Mouse (Mus musculus): ENCODE data around the gene Myocos.
"Not testable (repeated sequence)": the region's sequence is repeated elsewhere in the genome, so short reads cannot be mapped to it uniquely, and the experiment has no call there.

Myocos gene

DNA sequence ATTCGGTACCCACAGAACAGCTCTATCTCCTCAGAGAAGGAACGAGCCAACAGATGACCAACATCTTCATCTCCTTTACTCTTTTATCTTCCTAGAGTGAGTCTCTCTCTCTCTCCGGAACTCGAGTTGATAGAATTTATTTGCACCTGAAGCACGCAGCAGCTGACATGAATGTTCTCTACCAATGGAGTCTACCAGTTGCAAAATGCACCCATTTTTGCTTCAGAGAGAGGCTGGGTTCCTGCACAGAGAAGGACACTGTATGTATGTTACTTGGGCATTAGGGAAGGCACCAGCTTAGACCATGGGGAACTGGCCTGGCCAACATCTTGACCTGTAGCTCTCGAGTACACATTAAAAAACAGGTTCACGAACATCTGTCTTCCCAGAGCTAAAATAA is at the start of gene Myocos:
Gene Myocos, minus strand, starts transcription at position 101 of the 400 bp plus-strand sequence.
- no peak for DNase-seq (ENCODE audit: low spot score in 2 of 2)

DNA sequence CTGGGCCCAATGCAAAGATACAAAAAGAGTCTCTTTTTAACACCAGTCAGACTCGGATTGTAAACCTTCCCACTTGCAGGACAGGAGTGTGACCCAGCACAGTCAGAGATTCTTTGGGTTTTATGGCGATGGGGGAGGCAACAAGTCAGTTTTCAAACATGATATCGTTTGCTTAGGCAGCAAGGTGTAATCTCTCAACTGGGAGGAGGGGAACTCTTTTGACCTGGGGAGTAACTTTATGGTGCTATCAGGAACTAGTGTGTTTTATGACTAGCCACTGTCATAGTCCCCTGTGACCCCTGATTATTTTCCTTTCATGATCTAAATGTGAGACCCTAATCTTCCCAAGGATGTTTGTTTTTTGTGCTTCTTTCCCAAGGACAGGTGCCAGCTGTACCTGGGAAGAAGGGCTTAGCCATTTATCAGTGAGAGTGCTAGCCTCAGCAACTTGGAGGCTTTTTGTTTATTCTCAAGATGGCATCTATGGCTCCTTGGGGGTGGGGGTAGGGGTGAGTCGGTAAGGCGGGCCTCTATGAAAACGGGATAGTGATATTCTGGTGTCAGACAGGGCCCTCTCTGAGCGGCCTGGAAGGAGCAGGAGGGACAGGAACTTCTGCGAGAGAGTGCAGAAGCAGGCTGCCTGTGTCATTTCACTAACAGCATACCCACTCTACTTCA is 42.5 kb upstream of the Myocos start:
- no peak for DNase-seq (ENCODE audit: low spot score in 2 of 2)

DNA sequence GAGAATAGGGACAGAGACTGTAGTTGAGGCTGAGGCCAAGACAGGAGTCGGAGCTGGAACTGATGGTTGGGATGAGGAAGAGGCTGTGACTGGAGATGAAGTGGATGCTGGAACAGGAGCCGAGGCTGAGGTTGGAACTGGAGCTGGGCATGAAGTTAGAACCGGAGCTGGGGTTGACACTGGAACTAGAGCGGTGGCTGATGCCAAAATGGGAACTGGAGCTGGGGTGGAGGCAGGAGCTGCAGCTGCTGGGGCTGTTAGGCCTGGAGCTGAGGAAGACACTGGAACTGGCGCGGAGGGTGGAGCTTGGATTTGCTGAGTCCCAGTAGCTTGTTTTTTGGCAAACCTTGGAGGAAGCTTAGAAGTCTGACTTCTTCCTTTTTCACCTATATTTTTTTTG is 39.8 kb upstream of the Myocos start:
- no peak for DNase-seq (ENCODE audit: low spot score in 2 of 2)

DNA sequence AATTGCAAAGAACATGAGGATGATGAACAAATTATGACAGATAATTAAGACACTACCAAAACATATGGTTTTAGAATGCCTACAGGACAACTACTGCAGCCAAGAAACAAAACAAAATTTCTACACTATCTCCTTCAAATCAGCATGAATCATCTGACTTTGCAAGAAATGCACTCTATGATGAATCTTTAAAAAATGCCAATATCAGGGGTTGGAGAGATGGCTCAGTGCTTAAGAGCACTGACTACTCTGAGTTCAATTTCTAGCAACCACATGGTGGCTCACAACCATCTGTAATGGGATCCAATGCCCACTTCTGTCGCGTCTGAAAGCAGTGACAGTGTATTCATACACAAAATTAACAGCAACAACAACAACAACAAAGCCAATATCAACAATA is 35.7 kb upstream of the Myocos start:
- no peak for DNase-seq (ENCODE audit: low spot score in 2 of 2)

DNA sequence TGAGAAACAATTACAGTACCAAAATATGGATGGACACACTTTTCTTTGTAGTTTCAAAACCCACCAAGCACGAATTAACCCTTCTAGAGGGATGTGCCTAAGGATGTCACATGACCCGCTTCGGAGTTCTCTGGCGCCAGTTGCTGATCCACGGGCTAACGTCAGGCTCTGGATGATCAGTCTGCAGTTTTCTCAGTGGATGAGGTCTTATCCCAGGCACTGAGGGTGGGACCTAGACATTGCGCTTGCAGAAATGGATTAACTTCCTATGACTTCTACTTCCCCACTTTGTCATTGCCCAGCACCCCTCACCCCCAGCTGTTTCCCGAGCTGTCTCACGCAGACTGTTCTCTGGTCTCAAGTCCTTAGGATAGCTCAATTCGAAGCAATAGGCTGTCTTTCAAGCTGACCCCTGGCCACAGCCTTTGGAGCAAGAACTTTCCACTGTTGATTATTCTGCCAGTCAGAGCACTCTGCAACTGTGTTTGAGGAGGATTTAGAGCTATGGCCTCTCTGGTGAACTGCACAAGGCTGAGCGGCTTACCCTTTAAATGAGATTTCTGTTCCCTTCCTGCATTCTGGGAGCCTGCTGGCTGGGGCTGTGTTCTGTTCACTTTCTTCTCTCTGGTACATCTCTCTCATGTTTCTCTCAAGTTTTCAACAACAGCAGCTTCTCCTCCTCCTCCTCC is 7.6 kb upstream of the Myocos start:
- peak in 1 of 2 experiments; percentile 3 for DNase-seq (ENCODE audit: low spot score in 2 of 2)

DNA sequence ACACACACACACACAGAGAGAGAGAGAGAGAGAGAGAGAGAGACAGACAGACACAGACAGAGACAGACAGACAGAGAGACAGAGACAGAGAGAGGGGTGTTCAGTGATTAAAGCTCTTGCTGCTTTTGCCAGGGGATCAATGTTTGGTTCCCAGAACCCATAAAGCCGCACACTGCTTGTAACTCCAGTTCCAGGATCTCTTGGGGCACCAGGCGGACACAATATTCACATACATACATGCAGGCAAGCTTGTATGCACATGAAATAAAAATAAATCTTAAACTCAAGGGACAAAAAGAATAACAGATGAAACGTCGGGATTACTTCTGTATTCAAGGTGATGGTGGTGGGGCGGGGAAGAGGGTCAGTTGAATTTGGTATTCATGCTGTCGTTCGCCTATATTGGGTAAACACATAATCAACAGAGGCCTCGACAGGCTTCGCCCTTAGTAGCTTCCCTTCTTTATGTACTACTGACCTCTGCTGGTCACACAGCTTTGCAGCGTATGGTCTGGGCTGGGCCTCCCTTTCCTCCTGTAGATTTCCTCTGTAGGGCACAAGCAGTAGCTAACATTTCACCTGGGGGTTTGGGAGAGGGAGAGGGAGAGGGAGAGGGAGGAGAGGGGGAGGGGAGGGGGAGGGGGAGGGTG is 6.9 kb upstream of the Myocos start:
- DNase-seq (ENCODE audit: low spot score in 2 of 2): peak; percentile 32 to 42

DNA sequence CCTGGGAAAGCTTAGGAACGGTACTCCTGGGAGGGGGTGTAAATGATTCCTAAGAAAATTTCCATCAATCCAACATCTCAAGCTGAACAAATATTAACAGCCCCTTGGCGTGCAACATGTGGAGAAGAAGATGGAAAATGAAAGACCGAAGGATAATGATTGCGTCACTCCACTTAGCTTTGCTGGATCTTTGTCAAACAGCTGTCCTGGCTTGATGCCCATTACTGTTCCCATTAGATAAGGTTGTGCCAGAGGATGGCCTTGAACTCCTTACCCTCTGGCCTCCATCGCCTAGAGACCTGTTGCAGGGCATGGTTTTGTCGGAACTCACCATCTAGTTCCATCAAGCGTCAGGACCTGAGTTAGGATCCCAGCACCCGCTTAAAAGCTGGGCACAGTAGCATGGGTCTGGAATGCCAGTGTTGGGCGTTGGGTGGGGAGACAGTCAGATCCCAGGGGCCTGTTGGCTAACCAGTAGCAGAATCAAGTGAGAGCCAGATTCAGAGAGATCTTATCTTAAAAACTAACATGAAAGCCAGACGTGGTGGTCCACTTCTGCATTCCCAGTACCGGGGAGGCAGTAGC is 2.3 kb upstream of the Myocos start:
- DNase-seq (ENCODE audit: low spot score in 2 of 2): no peak

DNA sequence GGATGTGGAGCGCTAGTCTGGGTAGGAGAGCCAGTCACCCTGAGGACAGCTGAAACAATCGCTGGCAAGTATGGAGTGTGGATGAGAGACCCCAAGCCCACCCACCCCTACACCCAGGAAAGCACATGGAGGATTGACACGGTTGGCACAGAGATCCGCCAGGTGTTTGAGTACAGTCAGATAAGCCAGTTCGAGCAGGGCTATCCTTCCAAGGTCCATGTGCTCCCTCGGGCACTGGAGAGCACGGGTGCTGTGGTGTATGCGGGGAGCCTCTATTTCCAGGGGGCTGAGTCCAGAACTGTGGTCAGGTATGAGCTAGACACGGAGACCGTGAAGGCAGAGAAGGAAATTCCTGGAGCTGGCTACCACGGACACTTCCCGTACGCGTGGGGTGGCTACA is 9.6 kb downstream of the Myocos start:
- no peak for DNase-seq (ENCODE audit: low spot score in 2 of 2)

DNA sequence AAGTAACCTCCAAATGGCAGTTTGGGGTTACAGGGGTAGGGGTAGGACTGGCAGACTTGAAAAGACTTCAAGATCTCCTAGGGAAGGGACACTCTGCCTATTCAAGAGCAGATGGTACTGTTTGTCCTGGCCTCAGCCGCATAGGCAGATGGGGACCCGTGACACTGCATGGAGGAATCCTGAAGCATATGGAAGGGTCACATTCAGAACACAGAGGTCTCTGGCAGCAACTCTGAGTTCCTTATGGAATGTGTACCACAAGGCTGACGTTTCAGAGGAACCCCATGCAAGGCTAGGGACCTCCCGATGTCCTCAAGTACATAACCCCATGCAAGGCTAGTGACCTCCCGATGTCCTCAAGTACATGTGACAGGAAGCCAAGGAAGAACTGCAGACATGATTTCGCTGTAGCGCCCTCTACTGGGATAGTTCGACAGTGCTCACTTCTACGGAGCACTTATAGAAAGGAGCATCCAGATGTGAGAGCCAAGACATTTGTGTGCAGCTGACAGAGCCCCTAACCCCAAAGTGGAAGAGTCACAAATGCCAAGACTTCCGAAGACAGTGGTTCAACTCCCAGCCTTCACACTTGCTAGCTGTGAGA is 11.8 kb downstream of the Myocos start:
- DNase-seq (ENCODE audit: low spot score in 2 of 2): no peak

DNA sequence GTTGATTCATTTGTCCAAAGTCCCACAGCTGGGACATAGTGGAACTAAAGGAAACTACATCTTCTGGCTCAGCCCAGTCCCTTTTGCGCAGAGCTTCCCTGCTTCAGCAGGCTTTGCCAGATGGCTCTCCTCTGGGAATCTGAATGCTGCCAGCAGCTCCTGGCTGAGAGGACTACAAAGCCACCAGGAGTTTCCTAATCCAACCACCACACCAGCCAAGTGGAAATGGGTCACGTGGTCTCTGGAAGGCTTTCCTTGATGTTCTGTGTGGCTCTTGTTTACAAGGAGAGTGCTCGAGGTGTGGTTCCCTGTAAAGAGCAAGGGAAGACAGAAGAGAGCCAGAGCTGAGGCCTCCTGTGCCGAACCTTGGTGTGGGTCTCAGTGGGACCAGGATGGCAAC is 14.3 kb downstream of the Myocos start:
- peak; percentile 39 to 43 for DNase-seq (ENCODE audit: low spot score in 2 of 2)

DNA sequence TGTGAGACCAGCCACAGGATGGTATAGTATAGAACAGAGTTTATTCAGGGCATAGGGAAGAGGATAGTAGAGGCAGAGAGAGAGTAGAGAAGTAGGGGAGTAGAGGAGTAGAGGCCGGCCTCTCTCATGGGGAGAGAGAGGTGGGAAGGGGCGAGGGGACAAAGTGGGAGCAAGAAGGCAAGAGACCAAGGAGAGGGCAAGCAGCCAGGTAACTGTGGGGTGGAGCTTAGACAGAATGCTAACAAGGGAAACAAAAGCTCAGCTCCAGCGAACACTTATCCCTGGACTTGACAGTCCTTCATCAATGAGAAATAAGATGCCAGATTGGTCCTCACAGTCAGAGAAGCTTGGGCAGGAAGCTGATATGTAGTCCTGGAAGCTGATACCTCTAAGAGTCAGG is 15.4 kb downstream of the Myocos start:
- no peak for DNase-seq (ENCODE audit: low spot score in 2 of 2)

DNA sequence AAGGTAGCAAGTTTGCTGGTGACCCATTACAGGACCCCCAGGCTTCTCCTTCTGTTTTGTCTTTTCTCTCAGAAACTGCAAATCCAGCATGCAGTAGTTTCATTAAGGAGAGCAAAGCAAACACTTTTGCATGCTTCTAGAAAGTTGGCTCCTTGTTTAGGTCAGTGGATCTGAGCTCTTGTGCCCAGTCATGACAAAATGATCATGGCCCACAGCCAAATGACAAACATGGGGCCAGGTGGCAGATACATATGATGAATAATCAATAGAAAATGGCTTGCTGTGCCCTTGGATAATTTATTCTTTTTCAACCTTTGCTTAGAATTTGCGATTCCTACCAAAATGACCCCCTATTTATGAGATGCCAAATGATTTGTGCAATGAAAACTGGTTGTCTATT is 18.2 kb downstream of the Myocos start:
- DNase-seq (ENCODE audit: low spot score in 2 of 2): no peak

DNA sequence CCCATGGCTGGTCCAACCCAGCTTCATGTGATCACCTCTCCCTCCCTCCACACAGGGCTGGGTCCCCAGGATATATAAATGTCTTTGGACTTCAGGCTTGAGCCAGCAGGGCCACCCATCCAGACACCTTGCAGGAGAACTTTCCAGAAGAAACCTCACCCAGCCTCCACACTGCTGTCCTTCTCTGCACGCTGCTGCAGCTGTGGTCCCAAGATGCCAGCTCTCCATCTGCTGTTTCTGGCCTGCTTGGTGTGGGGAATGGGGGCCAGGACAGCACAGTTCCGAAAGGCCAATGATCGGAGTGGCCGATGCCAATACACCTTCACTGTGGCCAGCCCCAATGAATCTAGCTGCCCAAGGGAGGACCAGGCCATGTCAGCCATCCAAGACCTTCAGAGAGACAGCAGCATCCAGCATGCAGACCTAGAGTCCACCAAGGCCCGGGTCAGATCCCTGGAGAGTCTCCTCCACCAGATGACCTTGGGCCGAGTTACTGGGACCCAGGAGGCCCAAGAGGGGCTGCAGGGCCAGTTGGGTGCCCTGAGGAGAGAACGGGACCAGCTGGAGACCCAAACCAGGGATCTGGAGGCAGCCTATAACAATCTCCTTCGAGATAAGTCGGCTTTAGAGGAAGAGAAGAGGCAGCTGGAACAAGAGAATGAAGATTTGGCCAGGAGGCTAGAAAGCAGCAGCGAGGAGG is 18.8 kb downstream of the Myocos start, which contains the start of gene Myoc:
Gene Myoc, plus strand, starts transcription at position 105 of the 700 bp plus-strand sequence.
- DNase-seq (ENCODE audit: low spot score in 2 of 2): no peak

DNA sequence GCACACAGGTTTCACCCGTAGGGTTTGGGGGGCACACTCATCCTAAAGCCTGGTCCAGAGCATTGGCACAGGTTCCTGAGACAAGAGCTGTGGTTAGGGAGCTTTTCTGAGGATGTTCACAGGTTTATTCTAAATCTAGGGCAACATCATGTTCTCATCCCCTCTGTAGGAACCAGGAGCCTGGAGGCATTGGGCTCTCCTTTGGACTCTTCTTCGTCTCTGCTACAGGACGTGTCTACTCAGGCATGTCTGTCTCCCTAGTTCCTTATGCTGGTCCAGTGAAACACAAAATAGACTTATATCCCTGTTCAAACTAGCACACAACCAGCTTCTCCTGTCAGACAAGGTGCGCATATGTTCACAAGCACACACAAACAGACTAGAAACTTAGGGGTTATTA is 19.5 kb downstream of the Myocos start:
- DNase-seq (ENCODE audit: low spot score in 2 of 2): no peak

DNA sequence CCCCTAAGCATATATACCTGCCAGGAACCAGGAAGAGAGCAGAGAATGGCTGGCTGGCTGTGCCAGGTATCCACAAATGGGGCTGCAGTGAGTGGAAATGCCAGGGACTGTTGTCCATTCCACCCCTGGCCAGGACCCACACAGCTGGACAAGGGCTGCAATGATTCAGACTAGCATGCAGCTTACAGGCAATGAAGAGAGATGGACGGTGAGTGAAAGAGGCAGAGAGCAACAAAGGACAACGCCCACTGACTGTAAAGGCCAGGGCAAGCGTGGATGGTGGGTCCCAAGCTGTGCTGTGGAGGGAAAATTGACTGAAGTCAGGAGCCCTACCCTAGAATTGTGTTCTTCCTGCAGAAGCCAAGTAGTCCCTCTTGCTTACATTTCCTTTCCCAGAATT is 21.5 kb downstream of the Myocos start:
- DNase-seq (ENCODE audit: low spot score in 2 of 2): no peak

DNA sequence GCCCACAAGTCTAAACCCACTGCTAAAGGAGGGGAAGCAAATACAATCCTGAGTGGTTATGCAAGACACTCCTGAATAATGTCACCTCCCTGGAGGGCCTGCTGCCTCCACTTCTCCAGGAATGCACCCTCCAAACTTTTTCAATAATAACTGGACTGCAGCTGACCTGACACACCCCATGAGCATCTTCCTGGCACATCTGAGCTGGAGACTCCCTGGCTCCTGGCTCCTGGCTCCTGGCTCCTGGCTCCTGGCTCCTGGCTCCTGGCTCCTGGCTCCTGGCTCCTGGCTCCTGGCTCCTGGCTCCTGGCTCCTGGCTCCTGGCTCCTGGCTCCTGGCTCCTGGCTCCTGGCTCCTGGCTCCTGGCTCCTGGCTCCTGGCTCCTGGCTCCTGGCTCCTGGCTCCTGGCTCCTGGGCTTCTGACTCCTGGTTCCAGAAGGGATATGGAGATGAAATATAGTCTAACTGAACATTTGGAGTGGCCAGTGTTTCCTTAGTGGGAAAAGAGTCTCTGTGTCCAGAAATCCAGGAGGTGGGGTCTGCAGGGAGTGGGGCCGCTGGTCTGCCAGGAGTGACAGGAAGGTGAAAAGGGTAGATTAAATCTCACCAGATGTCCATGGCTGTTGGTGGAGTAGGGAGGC is 22.6 kb downstream of the Myocos start:
- not testable (repeated sequence) for DNase-seq (ENCODE audit: low spot score in 2 of 2)

DNA sequence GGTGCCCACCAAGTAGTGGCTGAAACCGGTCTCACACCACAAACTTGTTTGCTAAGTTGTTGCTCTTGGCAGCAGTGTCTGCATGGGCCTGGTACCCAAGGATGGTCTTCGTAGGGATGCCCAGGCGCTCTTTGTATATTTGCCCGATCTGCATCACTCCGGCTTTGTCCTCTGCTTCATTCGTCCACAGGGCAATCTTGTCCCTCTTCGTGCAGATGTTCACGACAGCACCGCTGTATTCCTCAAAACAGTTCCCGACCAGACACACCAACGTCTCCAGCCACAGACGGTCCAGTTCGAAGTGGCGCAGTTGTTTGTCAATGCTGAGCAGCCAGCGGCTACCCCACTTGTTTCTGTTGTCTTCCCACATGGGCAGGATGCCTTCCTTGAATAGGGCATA is 29.7 kb downstream of the Myocos start:
- DNase-seq (ENCODE audit: low spot score in 2 of 2): not testable (repeated sequence)

DNA sequence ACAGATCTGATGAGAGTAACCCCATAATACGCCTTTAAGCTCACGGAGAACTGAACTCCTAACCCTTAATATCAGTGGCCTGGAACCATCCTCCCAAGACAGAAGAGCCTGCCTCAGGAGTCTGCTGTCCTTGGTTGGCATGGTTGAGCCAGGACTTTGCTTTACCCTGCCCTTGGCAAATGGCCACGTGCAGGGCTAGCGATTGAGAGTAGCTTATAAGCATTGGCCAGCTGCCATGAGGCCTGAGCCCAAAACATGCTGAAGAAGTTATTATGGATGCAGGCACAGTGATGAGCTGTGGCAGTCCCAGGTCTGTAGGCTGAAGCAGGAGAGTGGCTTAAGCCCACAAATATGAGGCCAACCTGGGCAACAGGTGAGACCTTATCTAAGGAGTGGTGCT is 30.2 kb downstream of the Myocos start:
- DNase-seq (ENCODE audit: low spot score in 2 of 2): not testable (repeated sequence)

DNA sequence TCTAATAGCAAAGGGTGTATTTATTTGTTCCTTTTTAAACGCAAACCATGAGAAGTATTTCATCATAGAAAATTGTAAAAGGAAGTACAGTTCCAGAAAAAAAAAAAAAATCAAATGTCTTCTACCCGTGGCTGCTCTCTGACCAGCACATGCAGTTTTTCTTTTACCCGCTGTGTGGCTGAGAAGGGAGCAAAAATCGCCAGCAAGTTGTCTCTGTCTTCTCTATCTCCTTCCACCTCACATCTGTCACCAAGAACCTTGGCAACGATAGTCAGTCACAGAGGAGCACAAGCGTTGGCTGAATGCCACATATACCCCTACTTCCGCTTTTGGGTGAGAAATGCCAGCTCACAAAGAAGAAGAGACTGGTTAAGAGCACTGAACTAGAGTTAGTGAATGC is 32.8 kb downstream of the Myocos start:
- no peak for DNase-seq (ENCODE audit: low spot score in 2 of 2)

DNA sequence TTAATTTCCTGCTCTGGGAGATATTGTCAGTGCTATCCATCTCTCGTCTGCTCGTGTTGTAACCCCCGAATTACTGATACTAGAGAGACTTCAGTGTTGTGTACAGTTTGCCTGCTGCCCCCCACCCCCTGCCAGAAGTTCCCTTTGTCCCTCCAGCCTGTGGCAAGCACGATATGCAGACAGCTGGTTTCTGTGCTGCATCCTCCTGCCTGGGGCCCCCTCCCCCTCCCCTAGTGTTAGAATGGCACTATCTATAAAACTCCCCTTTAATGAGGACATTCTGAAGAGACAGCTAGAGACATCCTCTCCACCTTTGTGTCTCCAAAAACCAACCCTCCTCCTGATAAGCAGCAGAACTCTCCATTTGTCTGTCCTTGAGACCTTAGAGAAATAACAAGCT is 34.1 kb downstream of the Myocos start:
- no peak for DNase-seq (ENCODE audit: low spot score in 2 of 2)

DNA sequence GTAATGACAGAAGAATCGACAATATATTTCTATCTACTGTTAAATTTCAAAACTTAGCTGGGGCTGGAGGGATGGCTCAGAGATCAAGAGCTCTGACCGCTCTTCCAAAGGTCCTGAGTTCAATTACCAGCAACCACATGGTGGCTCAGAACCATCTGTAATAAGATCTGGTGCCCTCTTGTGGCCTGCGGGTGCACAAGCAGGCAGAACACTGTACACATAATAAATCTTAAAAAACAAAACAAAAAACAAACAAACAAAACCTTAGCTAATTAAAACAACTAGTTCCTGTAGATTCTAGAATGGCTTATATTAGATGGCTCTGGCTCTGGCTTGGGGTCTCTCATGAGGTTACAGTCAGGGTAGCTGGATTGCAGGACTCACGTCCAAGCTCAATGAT is 37.5 kb downstream of the Myocos start:
- DNase-seq (ENCODE audit: low spot score in 2 of 2): no peak
